Mouse (Mus musculus) kidney, adult 9 months (tissue): Measurements from ENCODE around the gene Bloc1s2.
A peak's percentile ranks its signal among the peaks of the same experiment; 100 is the strongest.

Experiments used
- DNase-seq: peaks from one replicate; pipeline ENCODE4 v3.0.0; 2022

Gene Bloc1s2

DNA sequence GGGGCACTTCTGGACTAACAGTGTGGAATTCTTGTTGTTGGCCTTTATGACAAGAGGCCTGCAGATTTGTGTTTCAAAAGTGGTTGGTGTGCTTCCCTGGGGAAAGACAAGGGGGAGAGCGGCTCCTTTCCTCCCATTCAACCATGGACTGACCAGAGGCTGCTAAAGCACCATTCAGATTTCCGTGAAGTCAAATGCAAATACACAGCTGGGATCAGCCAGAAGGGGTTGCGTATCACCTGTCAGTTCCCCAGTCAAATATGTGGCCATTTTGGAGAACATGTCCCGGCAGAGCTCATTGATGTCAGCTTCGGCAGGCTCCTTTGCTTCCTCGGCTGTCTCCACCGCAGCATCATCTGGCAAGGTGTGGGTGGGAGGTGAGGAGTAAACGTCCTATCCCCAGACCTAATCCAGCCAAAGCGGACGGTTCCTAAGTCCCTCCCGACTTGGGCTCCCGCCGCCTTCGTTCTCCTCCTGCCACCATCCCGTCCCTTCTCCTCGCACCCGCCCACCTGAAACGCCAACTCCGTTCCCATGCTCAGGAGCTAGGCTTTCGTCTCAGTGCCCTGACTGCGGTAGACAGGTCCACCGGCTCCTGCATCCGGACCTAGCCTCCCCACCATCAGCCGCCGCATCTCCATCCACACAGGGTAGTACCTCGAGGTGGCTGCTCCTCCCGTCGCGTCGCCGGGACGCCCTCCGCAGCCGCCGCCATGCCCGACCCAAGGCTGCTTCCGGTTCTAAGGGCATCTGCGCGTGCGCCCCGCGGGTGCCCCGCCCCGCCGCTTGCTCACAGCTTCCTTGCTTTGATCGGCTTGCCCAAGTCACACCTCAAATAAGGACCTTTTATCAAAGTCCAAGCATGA lies at the start of gene Bloc1s2:
TSS of gene Bloc1s2 (minus strand) at position 745 of the 866 bp plus-strand sequence.
- peak; percentile 94 for DNase-seq

DNA sequence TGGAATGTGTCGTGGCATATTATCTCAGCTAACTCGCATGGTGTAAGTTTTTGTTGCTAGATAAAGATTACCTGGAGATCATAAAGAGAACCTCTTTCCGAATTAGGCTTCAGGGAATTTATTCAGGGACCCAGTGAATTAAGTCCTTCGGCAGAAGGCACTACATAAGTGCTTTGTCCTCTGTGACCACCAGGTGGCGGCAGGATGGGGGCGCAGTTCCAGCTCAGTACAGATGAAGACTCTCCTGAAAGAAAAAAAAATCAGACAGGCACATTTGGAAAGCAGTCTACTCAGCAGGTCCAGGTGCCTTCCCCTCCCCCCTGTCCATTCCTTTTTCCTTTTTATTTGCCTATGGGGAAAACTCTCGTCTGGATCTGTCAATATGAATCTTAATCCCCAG lies 48.9 kb upstream of the Bloc1s2 start:
- DNase-seq, result peak; percentile 52

GRCm38 (mm10) chr19:44193906-44194305 lies 47.7 kb upstream of the Bloc1s2 start:
- DNase-seq, result peak; percentile 7

DNA sequence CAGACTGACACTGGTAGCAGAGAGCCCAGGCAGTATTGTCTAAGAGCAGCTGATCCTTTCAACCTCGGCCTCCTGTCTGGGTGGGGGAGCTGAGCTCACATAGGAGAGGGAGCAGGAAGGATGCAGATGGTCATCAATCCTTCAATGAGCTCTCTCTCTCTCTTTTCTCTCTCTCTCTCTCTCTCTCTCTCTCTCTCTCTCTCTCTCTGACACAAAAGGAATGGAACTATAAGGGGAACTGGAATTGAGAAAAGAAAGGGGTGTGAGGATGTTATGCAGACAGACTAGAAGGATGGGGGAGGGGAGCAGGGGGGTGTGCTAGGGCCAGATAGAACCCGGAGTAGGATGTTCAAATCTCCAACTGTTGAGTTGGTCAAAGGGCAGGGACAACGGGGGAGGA lies 46.1 kb upstream of the Bloc1s2 start, which contains the start of gene Pkd2l1:
TSS of gene Pkd2l1 (minus strand) at position 101 of the 400 bp plus-strand sequence.
- no peak for DNase-seq

- no peak for DNase-seq
Measured at GRCm38 (mm10) chr19:44189056-44189455, 42.8 kb upstream of the Bloc1s2 start.

DNA sequence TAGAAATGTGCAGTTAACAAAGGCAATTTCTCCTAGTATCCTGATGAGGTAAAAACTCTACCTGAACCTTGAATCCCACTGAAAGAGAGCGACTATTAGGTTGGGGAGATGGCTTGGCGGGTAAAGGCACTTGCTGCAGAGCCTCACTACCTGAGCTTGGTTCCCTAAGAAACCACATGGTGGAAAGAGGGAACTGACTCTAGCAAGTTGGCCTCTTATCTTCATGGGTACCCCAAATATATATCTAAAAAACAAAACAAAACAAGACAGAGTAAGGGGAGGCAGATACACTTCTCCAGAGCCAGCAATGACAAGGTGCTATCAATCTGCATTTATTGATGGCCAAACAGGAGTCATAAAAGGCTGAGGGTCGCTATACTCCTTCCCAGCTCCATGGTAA lies 37.7 kb upstream of the Bloc1s2 start:
- no peak for DNase-seq

GRCm38 (mm10) chr19:44180502-44180901 lies 34.3 kb upstream of the Bloc1s2 start:
- DNase-seq, result no peak

DNA sequence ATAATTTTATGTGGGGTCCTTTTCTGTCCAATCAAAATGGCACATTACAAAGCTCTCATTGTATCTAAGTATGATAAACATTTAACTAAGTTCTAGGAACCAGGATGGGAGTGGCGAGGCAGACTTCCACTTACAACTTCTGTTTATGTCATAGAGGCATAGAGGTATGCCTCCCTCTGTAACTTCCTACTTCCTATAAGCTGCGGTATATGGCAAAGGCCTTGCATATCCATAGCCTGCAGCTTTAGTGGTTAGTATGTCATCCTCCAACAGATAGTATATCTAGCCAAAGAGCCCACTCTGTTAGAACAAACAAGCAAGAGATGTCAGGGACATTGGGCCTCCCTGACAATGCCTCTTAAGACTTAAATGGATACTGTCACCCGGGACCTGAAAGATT lies 30.5 kb upstream of the Bloc1s2 start:
- DNase-seq, result no peak

DNA sequence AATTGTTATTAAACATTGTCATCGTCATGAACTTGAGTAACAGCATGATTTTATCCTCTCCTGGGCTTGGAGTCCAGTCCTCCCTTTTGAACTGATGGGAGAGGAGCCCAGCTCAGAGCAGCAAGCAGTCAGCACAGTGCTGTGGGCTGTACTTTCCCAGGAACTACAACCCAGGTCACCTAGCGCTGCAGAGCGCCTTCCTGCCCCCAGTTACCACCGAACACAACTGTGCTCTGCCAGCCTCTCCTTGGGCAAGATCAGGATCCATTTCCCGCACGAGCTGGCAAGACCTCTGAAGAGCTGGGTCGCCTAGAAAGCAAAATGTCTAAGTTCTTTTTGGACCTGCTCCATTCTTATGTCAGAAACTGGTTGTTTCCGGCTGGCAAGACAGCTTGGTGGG lies 28.6 kb upstream of the Bloc1s2 start:
- DNase-seq, result no peak

GRCm38 (mm10) chr19:44161515-44161914 lies 15.3 kb upstream of the Bloc1s2 start:
- no peak for DNase-seq

GRCm38 (mm10) chr19:44159386-44159785 lies 13.1 kb upstream of the Bloc1s2 start:
- DNase-seq, result no peak

DNA sequence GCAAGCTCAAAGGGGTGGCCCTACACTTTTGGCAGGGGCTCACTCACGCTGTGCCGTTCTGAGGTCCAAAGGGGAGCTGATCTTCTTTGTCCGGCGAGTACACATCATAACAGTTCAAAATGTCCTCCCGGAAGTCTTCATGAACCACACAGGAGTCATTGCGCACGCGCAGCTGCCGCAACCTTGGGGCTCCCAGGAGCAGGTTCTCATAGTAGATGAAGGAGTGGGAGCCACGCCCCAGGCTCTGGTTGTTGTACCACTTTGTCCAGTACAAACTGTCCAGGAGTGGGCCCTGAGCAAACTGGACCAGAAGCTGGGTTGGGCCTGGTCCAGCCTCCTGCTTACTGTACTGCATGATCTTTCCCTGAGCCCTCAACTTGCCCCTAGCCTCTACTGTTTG lies 10.8 kb upstream of the Bloc1s2 start:
- DNase-seq, result no peak

DNA sequence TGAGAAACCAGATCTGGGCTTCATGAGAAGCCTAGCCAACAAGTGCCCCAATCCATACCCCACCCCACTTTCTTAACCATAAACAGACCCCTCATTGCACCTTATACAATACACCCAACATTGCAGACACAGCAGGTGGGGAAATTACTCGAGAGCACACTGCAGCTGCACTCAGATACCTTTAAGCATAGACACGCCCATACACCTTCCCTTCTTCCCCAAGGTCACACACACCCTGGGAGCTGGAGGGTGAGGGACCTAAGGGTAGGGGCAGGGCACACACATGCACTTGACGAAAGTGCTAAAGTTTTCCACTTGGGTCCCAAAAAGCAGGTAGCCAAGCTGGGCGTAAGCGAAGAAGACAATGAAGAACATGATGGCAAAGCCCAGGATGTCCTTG lies 7.5 kb upstream of the Bloc1s2 start:
- no peak for DNase-seq

- no peak for DNase-seq
Measured at GRCm38 (mm10) chr19:44148991-44149390, 2.7 kb upstream of the Bloc1s2 start.

GRCm38 (mm10) chr19:44148345-44148744 lies 2.1 kb upstream of the Bloc1s2 start:
- peak; percentile 33 for DNase-seq

DNA sequence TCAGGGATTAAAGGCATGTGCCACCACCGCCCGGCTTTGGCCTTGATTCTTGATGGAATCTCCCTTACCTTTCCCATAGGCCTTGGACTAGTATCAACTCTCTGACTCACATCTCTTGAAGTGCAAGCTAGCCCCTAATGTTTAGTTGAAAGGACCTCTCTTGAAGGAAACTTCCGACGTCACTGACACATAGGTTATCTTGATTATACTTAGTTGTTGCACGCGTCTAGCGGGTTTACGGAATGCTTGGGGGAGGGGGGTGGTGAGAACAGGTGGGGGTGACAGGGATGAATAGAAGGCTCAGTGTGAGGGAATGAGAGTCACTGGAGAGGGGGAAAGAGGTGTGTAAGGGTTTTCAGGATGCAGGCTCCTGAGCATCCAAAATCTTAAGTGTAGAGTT lies 705 bp upstream of the Bloc1s2 start:
- DNase-seq, result no peak

DNA sequence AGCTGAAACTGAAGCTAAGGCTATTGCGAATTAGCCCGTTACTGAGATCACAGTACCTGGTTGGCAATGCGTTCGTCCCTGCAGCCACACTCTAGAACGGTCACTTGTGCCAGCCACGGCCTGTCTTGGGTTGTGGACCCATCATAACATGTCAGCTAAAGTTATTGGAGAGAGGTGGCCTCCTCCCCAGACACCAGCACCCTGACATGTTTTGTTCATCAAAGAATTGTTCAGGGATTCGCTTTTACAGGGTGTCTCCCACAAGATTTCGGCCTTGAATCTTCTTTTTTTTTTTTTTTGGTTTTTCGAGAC lies 278 bp upstream of the Bloc1s2 start:
- no peak for DNase-seq

GRCm38 (mm10) chr19:44144366-44144765 lies 1.9 kb downstream of the Bloc1s2 start:
- no peak for DNase-seq

- DNase-seq, result peak; percentile 15
Measured at GRCm38 (mm10) chr19:44135960-44136485, 10.2 kb downstream of the Bloc1s2 start.

GRCm38 (mm10) chr19:44135072-44135959 lies 10.9 kb downstream of the Bloc1s2 start, which contains the start of gene Cwf19l1:
TSS of gene Cwf19l1 (minus strand) at chr19:44135876.
- peak; percentile 91 for DNase-seq

DNA sequence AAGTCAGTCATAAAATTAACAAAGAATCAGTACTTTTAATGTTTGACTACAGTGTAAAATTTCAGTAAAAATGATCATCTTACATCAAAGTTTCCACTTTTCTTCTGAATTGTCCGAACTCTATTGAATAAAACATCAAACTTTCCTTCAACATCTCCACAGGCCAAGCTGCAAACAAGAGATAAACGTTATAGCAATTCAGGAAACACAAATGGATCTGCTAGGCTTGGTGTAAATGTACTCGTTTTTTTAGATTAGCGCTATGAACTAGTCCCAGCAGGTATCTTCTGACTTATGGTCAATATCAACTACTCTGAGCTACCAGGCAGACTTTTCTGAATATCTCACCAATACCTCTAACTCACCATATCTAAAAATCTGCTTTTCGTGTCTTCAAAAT lies 13.3 kb downstream of the Bloc1s2 start:
- no peak for DNase-seq

- no peak for DNase-seq
Measured at GRCm38 (mm10) chr19:44128560-44128959, 17.7 kb downstream of the Bloc1s2 start.

GRCm38 (mm10) chr19:44127729-44128497 lies 18.3 kb downstream of the Bloc1s2 start:
- no peak for DNase-seq
